Mouse (Mus musculus): ENCODE data around the gene Crtc2. TPM values are rescaled to one million over a fixed set of nuclear protein-coding genes. Genes with fewer than 3 reads are reported as not detected.

Gene Crtc2
- polyA plus RNA-seq, 1 experiment from 2014 or later = 26.6 TPM

DNA sequence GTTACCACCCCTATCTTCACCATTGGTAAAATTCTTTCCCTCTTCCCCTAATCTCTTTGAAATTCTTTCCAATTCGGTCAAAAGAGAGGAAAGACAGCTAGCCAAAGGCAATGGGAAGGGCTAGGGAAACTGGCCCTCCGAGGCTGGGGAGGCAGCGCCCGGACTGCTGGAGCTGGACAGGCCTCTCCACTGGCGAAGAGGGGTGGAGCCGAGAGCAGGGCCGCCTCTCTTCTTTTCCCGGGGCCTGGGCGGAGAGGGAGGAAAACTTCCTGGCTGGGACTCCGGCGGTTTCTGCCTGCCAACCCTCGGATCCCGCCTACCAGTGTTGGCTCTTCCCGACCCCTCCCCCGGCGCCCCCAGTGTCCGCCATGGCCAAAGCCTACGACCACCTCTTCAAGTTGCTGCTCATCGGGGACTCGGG is 33.4 kb upstream of the Crtc2 start:
- Histone ChIP-seq H3K36me3 (replicated peaks) (no peaks in the 10 kb centered on the region), H3K4me2 (peak overlapping the region; percentile 73), H3K4me3 (peak overlapping the region; percentile 37), H3K9me3 (no peaks in the 10 kb centered on the region), H3K9ac (peak overlapping the region; percentile 38; the same call in 1 of the 2 replicates), H3K27ac (peak overlapping the region; percentile 71), H3K4me1 (peaks cover 14% of the 10 kb centered on the region), H3K27me3 (replicated peaks) (no peaks in the 10 kb centered on the region)
- WGBS = 0% methylated on average over 19 of the region's 20 CpGs
- ATAC-seq (replicated peaks) = peak; percentile 64

DNA sequence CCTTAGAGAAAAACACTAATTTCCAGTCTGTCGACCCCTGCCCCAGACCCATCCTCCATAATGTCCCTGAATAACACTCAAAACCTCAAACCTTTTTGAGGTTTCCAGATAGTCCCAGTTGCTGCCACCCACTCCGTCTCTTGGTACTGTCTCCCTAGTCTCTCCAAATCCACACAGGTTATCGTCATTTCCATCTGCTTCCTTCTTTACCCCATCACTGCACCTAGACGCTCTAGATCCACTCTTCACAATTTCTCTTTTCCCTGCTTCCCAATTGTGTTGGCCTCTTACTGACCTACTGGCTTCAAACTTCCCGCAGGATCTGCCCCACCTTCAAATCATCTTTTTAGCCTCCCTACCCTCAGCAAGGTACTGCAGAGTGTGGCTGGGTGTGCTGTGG is 32.8 kb upstream of the Crtc2 start:
- Histone ChIP-seq H3K27me3 (replicated peaks) (no peaks in the 10 kb centered on the region), H3K36me3 (replicated peaks) (no peaks in the 10 kb centered on the region), H3K9ac (no peak overlapping the region; the same call in 1 of the 2 replicates), H3K9me3 (no peaks in the 10 kb centered on the region), H3K4me1 (peaks cover 14% of the 10 kb centered on the region), H3K4me3 (peak overlapping the region; percentile 37), H3K27ac (no peak overlapping the region), H3K4me2 (peak overlapping the region; percentile 73)
- 34% methylated on average over 5 of the region's 5 CpGs for WGBS
- ATAC-seq (replicated peaks) = no peak

DNA sequence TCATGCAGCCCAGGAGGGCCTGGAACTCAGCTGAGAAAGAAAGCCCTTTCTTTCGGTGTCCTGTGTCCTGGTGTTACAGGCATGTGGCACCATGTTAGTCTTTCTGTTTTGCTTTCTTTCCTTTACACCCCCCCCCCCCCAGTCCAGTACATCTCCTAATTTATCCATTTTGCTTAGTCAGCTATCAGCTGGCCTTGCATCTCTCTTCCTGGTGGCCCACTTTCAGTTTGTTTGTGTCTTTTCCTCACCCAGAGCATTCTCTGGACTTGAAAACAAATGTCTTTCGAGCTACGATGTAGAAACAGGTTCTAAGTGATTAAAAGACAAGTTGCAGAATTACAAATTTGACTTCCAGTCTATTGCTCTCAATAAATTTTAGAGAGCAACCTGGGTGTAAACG is 31.5 kb upstream of the Crtc2 start:
- Histone ChIP-seq H3K27ac (no peak overlapping the region), H3K4me3 (no peak overlapping the region), H3K9ac (no peak overlapping the region), H3K36me3 (replicated peaks) (no peaks in the 10 kb centered on the region), H3K9me3 (no peaks in the 10 kb centered on the region), H3K4me2 (no peak overlapping the region), H3K27me3 (replicated peaks) (no peaks in the 10 kb centered on the region), H3K4me1 (peaks cover 14% of the 10 kb centered on the region)
- WGBS = 89% methylated on average over 4 of the region's 4 CpGs
- no peak for ATAC-seq (replicated peaks)

DNA sequence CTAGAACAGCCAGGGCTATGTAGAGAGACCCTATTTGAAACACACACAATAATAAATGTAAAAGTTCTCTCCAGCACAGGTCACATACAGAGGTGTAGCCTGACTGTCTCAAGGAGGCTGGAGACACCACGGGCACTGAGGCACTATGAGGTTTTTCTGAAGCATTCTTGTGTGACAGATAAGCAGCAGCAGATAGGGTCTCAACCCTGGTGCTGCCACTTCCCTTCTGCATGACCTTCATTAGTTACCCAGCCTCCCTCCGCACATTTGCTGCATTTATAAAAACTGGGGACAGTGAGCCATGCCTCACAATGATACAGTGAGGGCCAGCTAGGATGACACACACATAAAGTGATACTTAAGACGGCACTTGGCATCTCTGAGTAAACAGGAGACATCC is 31.0 kb upstream of the Crtc2 start:
- Histone ChIP-seq H3K27ac (no peak overlapping the region), H3K4me3 (no peak overlapping the region), H3K9ac (no peak overlapping the region), H3K9me3 (no peaks in the 10 kb centered on the region), H3K4me1 (peaks cover 14% of the 10 kb centered on the region), H3K4me2 (no peak overlapping the region), H3K27me3 (replicated peaks) (no peaks in the 10 kb centered on the region), H3K36me3 (replicated peaks) (no peaks in the 10 kb centered on the region)
- 81% methylated on average over 3 of the region's 3 CpGs for WGBS
- no peak for ATAC-seq (replicated peaks)

DNA sequence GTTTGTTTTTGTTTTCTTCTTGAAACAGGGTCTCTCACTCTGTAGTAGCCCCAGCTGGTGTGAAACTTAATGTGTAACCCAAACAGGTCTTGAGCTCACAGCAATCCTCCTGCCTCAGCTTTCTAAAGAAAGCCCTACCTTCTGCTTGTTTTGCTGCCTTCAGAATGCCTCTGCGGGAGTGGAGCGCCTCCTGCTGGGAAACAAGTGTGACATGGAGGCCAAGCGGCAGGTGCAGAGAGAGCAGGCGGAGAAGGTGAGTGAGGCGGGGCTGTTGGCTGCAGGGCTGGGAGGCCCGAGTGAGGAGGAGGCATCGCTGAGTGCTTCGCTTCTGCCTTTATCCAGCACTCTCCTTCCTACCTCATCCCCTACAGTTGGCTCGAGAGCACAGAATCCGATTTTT is 29.6 kb upstream of the Crtc2 start:
- ATAC-seq (replicated peaks) = no peak
- H3K36me3 ChIP-seq (replicated peaks) = no peaks in the 10 kb centered on the region
- H3K9me3 ChIP-seq = no peaks in the 10 kb centered on the region
- H3K4me3 ChIP-seq = no peak overlapping the region
- H3K27ac ChIP-seq = no peak overlapping the region
- WGBS = 85% methylated on average over 10 of the region's 10 CpGs
- H3K9ac ChIP-seq = no peak overlapping the region
- no peak overlapping the region for H3K4me2 ChIP-seq
- H3K4me1 ChIP-seq = peaks cover 14% of the 10 kb centered on the region
- H3K27me3 ChIP-seq (replicated peaks) = no peaks in the 10 kb centered on the region

DNA sequence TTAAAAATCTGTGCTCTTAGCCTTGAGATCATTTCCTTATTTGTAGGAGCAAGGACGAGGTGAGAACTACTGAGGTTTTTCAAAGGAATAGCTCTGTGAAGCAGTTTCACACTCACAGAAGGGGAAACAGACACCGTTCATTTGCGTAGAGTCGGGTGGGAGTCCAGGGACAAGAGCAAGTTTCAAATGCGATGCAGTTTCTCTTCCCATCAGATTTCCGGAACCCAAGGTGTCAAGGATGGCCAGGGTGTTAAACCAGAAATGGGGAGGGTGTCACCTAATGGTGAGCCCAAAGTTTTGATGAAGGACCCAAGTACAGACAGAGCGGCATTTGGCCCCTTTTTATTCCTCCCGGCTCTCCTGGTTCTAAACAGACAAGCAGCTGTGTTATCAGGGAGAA is 22.9 kb upstream of the Crtc2 start:
- peak overlapping the region; percentile 78 for H3K27ac ChIP-seq
- H3K4me3 ChIP-seq = peak overlapping the region; percentile 79
- H3K27me3 ChIP-seq (replicated peaks) = no peaks in the 10 kb centered on the region
- no peak for ATAC-seq (replicated peaks)
- peaks cover 12% of the 10 kb centered on the region; the same call in 1 of the 2 replicates for H3K36me3 ChIP-seq (replicated peaks)
- 16% methylated on average over 8 of the region's 8 CpGs for WGBS
- H3K9ac ChIP-seq = peak overlapping the region; percentile 37
- no peaks in the 10 kb centered on the region for H3K9me3 ChIP-seq
- H3K4me2 ChIP-seq = peak overlapping the region; percentile 86
- H3K4me1 ChIP-seq = peaks cover 19% of the 10 kb centered on the region

DNA sequence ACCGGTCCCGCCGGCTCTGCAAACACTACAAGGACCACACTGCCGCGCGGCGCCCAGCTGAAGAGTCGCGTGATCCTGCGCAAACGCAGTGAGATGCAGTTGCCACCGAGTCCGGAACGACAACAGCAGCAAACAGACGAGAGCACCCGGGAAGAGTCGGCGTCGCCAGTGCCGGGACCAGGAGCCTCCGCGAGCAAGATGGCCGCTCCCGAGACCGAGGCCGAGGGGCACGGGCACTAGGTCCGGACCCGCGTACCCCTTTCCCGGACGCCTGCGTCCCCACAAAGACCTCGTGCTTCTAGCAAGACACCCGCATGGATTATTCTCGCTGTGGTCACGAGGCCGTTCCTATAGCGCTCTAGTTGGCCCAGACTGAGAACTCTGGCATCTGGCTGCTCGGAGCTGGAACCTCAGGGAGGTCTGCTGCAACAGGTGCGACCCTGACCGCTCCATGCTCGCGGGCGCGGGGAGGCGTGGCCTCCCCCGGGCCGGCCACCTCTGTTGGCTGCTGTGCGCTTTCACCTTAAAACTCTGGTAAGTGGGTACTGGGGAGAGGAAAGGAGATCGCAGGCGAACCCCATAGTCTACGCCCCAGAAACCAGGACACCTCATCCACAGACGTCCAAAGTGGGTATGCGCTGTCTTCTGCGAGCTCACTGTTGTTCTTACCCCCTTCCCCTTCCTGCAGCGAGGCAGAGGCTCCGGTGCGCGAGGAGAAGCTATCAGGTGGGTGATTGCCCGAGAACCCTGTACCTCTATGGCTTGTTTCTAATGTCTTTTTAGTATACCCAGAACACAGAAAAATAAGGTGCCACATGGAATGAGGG is 22.2 kb upstream of the Crtc2 start, which contains the start of gene Jtb:
Jtb (plus strand) TSS at position 91 of the 827 bp plus-strand sequence.
- H3K4me3 ChIP-seq = peak within 1 kb of the TSS; percentile 79
- H3K9ac ChIP-seq = peak within 1 kb of the TSS; percentile 69
- peak within 1 kb of the TSS; percentile 86 for H3K4me2 ChIP-seq
- peaks cover 16% of the 10 kb centered on the region; the same call in 1 of the 2 replicates for H3K36me3 ChIP-seq (replicated peaks)
- peak within 1 kb of the TSS; percentile 78 for H3K27ac ChIP-seq
- H3K27me3 ChIP-seq (replicated peaks) = no peaks in the 10 kb centered on the region
- H3K4me1 ChIP-seq = peaks cover 19% of the 10 kb centered on the region
- peak; percentile 98 for ATAC-seq (replicated peaks)
- under 1% methylated on average over 61 of the region's 61 CpGs for WGBS
- H3K9me3 ChIP-seq = no peaks in the 10 kb centered on the region

DNA sequence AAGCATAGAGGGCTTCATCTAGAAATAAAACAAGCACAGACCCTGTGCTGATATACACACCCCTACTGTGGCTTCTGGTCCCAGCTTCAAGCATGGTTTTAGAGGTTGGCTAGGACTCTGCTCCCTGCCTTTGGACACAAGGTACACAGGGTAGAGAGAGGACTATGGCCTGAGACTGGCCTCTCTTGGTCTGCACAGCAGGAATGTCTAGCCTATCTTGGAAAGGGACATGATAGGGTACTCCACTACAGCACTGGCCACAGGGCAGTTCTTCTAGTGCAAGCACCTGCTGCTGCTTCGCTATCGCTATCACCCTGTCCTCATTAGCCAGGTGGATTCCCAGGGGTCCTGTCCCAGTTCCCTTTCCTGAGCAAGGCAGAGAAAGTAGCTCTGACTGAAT is 12.7 kb upstream of the Crtc2 start:
- Histone ChIP-seq H3K9me3 (no peaks in the 10 kb centered on the region), H3K4me3 (no peak overlapping the region), H3K27me3 (replicated peaks) (no peaks in the 10 kb centered on the region), H3K4me2 (no peak overlapping the region), H3K9ac (no peak overlapping the region), H3K36me3 (replicated peaks) (0 out of 2 replicates have a peak, but pooled peaks cover 3% of the 10 kb centered on the region), H3K27ac (no peak overlapping the region), H3K4me1 (peaks cover 11% of the 10 kb centered on the region)
- no peak for ATAC-seq (replicated peaks)
- 88% methylated on average over 2 of the region's 2 CpGs for WGBS

DNA sequence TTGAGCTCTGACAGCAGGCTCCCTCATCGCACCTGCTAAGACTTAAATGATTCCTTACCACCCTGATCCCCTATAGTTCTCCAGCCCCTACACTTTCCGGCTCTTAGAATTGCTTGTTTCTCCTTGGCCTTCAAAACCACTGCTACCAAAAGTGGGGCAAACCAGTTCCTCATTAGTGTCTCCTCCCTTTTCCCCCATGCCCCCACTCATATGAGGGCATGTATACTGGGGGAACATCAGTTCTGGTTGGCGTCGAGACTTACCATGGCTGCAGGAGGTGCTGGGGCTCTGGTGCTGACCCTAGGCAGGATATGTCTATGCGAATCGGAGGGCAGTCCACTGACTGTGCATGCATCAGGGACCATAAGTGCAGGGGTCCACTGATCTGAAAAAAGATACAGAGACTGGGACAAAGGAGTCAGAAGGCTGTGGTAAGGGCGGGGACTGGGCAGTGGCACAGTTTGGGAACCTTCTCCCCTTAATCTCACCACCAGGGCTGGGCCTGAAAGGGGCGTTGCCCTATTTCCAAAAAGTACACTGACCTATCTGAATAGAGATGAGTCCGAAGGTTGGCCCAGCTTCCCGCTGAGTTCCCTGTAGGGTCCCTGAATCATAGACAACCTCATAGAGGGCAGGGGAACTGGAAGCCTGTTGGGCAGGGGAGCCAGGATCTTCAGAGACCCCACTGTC is 12.1 kb upstream of the Crtc2 start:
- H3K4me3 ChIP-seq = no peak overlapping the region
- no peak overlapping the region for H3K9ac ChIP-seq
- no peak overlapping the region for H3K27ac ChIP-seq
- peaks cover 11% of the 10 kb centered on the region for H3K4me1 ChIP-seq
- no peak overlapping the region for H3K4me2 ChIP-seq
- ATAC-seq (replicated peaks) = no peak
- no peaks in the 10 kb centered on the region for H3K9me3 ChIP-seq
- 87% methylated on average over 10 of the region's 10 CpGs for WGBS
- H3K27me3 ChIP-seq (replicated peaks) = no peaks in the 10 kb centered on the region
- no peaks in the 10 kb centered on the region for H3K36me3 ChIP-seq (replicated peaks)

DNA sequence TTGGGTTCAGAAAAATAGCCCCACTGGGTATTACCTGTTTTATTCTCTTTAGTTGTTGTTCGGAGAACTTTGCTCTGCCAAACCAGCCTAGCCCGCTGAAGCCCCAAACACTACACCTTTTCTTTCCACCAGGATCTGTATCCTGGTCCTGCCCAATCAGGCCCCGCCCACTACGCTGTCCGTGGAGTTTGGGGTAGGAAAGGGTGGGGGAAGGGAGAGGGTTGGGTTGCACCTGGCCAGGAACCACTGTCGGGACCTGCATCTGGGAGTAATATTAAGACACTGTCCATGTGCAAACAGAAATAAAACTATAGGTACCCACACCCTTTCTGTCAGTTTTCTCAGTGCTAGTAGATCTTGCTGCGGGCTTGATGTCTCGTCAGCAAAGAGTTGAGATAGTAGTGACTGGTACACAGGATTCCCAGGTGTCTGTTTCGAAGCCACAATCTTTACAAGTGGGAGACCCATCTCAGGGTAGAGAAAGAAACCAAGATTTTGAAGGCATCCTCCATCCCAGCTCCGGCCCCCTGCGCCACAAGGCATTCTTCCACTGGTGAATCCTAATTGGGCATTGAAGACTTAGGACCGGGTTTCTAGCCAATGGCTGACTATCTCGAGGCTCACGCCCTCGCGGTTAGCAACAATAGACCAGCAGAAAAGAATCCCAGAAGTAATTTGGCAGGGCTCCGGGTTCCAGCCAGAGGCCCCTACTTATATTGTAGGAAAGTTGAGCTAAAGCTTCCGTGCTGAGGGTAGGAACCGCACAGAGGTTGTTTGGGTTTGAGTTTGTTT is 10.8 kb upstream of the Crtc2 start, which contains the start of gene Creb3l4:
Creb3l4 (minus strand) TSS at position 529 of the 792 bp plus-strand sequence.
- peak within 1 kb of the TSS; percentile 52 for H3K4me2 ChIP-seq
- no peaks in the 10 kb centered on the region for H3K27me3 ChIP-seq (replicated peaks)
- 0 out of 2 replicates have a peak, but pooled peaks have one; percentile 26 for ATAC-seq (replicated peaks)
- no peaks in the 10 kb centered on the region for H3K9me3 ChIP-seq
- no peak within 1 kb of the TSS for H3K9ac ChIP-seq
- 2% methylated on average over 19 of the region's 19 CpGs for WGBS
- H3K4me1 ChIP-seq = peaks cover 15% of the 10 kb centered on the region
- H3K36me3 ChIP-seq (replicated peaks) = no peaks in the 10 kb centered on the region
- H3K4me3 ChIP-seq = peak within 1 kb of the TSS; percentile 28
- no peak within 1 kb of the TSS for H3K27ac ChIP-seq

DNA sequence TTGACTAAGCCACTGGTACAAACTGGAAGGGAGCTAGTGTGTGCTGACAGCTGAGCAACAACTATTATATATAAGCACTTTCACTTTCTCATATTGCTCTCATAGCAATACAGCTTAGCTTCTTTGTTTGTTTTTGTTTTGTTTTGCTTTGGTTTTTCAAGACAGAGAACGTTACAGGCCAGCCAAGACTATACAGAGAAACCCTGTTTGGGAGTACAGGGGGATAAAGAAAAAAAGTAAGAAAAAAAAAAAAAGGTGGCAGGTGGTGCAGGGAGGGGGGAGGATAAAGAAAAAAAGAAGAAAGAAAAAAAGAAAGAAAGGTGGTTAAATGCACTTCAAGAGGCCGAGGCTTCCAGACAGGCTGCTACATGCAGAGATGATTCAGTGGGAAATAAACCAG is 8.6 kb upstream of the Crtc2 start:
- H3K4me1 ChIP-seq = peaks cover 26% of the 10 kb centered on the region
- H3K9ac ChIP-seq = no peak overlapping the region
- H3K36me3 ChIP-seq (replicated peaks) = no peaks in the 10 kb centered on the region
- H3K4me3 ChIP-seq = no peak overlapping the region
- H3K27me3 ChIP-seq (replicated peaks) = no peaks in the 10 kb centered on the region
- no peak overlapping the region for H3K27ac ChIP-seq
- no peaks in the 10 kb centered on the region for H3K9me3 ChIP-seq
- 75% methylated on average over 2 of the region's 2 CpGs for WGBS
- H3K4me2 ChIP-seq = no peak overlapping the region
- no peak for ATAC-seq (replicated peaks)

DNA sequence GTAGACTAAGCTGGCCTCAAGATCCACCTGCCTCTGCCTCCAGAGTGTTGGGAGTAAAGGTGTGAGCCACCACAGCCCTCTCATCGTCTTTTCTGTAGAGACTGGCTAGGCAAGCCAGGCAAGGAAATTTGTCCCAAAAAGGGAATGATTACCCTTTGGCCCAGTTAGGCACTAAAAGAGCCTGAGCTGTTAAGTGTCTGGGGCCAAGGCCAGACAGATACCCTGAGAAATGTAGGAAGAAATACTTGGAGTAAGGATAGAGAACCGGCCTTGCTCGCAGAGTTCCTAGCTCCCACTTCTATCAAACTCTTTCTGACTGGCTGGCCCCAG is 6.4 kb upstream of the Crtc2 start:
- 1% methylated on average over 3 of the region's 3 CpGs for WGBS
- H3K27ac ChIP-seq = peak overlapping the region; percentile 87
- H3K36me3 ChIP-seq (replicated peaks) = no peaks in the 10 kb centered on the region
- no peaks in the 10 kb centered on the region for H3K9me3 ChIP-seq
- H3K9ac ChIP-seq = peak overlapping the region; percentile 43
- no peaks in the 10 kb centered on the region for H3K27me3 ChIP-seq (replicated peaks)
- H3K4me2 ChIP-seq = peak overlapping the region; percentile 80
- H3K4me3 ChIP-seq = peak overlapping the region; percentile 76
- H3K4me1 ChIP-seq = peaks cover 24% of the 10 kb centered on the region
- ATAC-seq (replicated peaks) = peak; percentile 15; the same call in 1 of the 2 replicates

Data from midbrain, embryonic 15.5 days (tissue).